28 mouse cellular contexts compared by ENCODE assay signal in genomic region chrX:153558293-153558692, GRCm38 (mm10). TPM values are rescaled to one million over a fixed set of nuclear protein-coding genes. Genes with fewer than 3 reads are reported as not detected.
DNase-seq lines count a peak whose midpoint lies in the region; TF ChIP-seq lines count a peak whose summit lies in the region.
"Had no signal": no experiment of that assay in that cellular context is flagged by ENCODE, and none has a peak within 500 bp of the region (broad histone marks: within the 10 kb centered on the region; RNA-seq: fewer than 3 reads in every experiment).

Gene Cypt3, plus strand, starts transcription at chrX:153558593.

- peak within 1 kb of the TSS; percentile 76 for H3K4me3 ChIP-seq in testis, adult 2 months (ENCODE audit: control insufficient read depth, low read depth, low read length)
- H3K4me3 ChIP-seq: embryonic facial prominence, embryonic 10.5 days; embryonic facial prominence, embryonic 12.5 days; forebrain, embryonic 13.5 days; forebrain, embryonic 15.5 days had no signal

- no peaks in the 10 kb centered on the region for H3K4me1 ChIP-seq in testis, adult 2 months (ENCODE audit: control insufficient read depth, insufficient read depth, low read length)
- H3K4me1 ChIP-seq: embryonic facial prominence, embryonic 10.5 days; embryonic facial prominence, embryonic 12.5 days; forebrain, embryonic 13.5 days; forebrain, embryonic 15.5 days had no signal

- no peaks in the 10 kb centered on the region for H3K27me3 ChIP-seq in testis, adult 2 months (ENCODE audit: control insufficient read depth, insufficient read depth, low read length)
- H3K27me3 ChIP-seq: embryonic facial prominence, embryonic 12.5 days; forebrain, embryonic 13.5 days; forebrain, embryonic 15.5 days had no signal

- no peaks in the 10 kb centered on the region for H3K36me3 ChIP-seq in testis, adult 2 months (ENCODE audit: control insufficient read depth, insufficient read depth, low read length)
- H3K36me3 ChIP-seq: embryonic facial prominence, embryonic 10.5 days; embryonic facial prominence, embryonic 12.5 days; forebrain, embryonic 15.5 days; G1E had no signal

- DNase-seq in testis, postnatal 10 days (ENCODE audit: low spot score) = no peak
- peak; percentile 34 for DNase-seq in R1 (ENCODE audit: low read depth, low spot score)
- peak; percentile 14 for DNase-seq in testis, postnatal 14 days (ENCODE audit: low spot score)
- no peak for DNase-seq in cerebellum, postnatal 36 days
- DNase-seq in adrenal gland, adult 8-10 months = no peak
- DNase-seq: adrenal gland, postnatal 10 days; adrenal gland, postnatal 25 days; cerebellum, adult 11 months; cerebellum, adult 18-20 months; cerebellum, adult 8-10 months; cerebellum, adult 9-11 months; cerebellum, postnatal 14 days; forebrain, postnatal 0 days had no signal

- H3K27ac ChIP-seq in testis, adult 2 months (ENCODE audit: control insufficient read depth, insufficient read depth, low read depth, low read length) = peak within 1 kb of the TSS; percentile 68
- H3K27ac ChIP-seq: embryonic facial prominence, embryonic 10.5 days; embryonic facial prominence, embryonic 12.5 days; forebrain, embryonic 13.5 days; forebrain, embryonic 15.5 days had no signal

- TF ChIP-seq CTCF in testis, adult 2 months (IDR thresholded peaks at IDR 0.05; ENCODE audit: control insufficient read depth, insufficient read depth, insufficient replicate concordance, low read depth, low read length) = no peak

- peak; percentile 24; the same call in 1 of the 2 replicates for TF ChIP-seq POLR2A in testis, adult 2 months (IDR thresholded peaks at IDR 0.05; ENCODE audit: control insufficient read depth, low read depth, low read length)

RNA-seq across cellular contexts. Expression of gene Cypt3, which starts in this region (rescaled TPM):
- 136 and 181 TPM in 2 replicates for polyA plus RNA-seq in testis, adult 2 months (2012; rRNA removed)
- not detected for total RNA-seq in adrenal gland, adult 8-10 months (2022)
- total RNA-seq: adrenal gland, adult 18-20 months; adrenal gland, postnatal 10 days; adrenal gland, postnatal 25 days; adrenal gland, postnatal 4 days; forebrain, postnatal 0 days; G1E had no signal
- polyA plus RNA-seq: activated CD4-positive, CD25-positive, alpha-beta regulatory T cell, adult 4 months; brain, embryonic 14.5 days; C2C12; cortical plate, adult 2 months; embryonic facial prominence, embryonic 10.5 days; embryonic facial prominence, embryonic 12.5 days; embryonic facial prominence, embryonic 14.5 days; forebrain, embryonic 11.5 days; forebrain, embryonic 13.5 days; forebrain, embryonic 15.5 days; forebrain, postnatal 0 days; G1E; Patski had no signal

Comparison
In these comparisons a context has a peak if more than half of its experiments do, and no peak if none do; other contexts are left out.
1. DNase-seq: peak in R1 (single experiment) and testis, postnatal 14 days (single experiment); none in testis, postnatal 10 days (single experiment), cerebellum, postnatal 36 days (0 of 2) and adrenal gland, adult 8-10 months (single experiment).